Mouse (Mus musculus) layer of hippocampus, adult 9-11 months (tissue): ENCODE results near the gene Snta1.
"Not testable (repeated sequence)": the region's sequence is repeated elsewhere in the genome, so short reads cannot be mapped to it uniquely, and the experiment has no call there.

Source experiments
- DNase-seq: peaks from one replicate; pipeline ENCODE4 v3.0.0; 2022

Gene Snta1

DNA sequence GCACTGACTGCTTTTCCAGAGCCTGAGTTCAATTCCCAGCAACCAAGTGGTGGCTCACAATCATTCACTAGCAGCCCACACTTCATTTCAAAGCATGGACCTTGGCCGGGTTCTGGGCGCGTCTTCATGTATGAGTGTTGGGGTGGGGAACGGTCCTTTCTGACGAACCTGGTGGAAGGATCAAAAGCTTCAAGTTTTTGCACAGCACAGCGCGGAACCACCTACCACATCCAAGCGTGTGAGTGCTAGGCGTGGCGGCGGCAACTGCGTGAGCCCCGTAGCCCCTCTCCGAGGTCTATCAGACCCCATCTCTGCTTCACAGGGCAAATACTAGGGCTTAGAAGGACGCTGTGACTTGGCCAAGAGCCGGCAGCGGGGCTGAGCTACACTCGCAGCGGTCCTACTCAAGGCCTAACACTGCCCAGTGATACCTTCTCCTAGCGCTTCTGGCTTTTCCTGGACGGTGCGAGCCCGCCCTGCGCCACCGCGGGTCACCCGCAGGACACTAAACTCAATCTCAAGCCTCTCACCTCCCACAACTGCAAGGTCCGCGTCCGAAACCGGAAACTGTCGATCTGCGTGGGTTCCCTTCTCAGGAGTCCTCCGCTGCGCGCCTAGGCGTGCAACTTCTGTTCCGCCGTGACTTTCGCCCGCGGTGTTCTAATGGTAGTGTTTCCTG lies 35.6 kb downstream of the Snta1 start:
- peak; percentile 70 for DNase-seq

GRCm38 (mm10) chr2:154367510-154367909 lies 40.4 kb downstream of the Snta1 start:
- DNase-seq: no peak

- not testable (repeated sequence) for DNase-seq
Observed at GRCm38 (mm10) chr2:154354000-154354425, 53.9 kb downstream of the Snta1 start.

- no peak for DNase-seq
Observed at GRCm38 (mm10) chr2:154348152-154348551, 59.7 kb downstream of the Snta1 start.

- DNase-seq: no peak
Observed at GRCm38 (mm10) chr2:154339356-154339755, 68.5 kb downstream of the Snta1 start.

DNA sequence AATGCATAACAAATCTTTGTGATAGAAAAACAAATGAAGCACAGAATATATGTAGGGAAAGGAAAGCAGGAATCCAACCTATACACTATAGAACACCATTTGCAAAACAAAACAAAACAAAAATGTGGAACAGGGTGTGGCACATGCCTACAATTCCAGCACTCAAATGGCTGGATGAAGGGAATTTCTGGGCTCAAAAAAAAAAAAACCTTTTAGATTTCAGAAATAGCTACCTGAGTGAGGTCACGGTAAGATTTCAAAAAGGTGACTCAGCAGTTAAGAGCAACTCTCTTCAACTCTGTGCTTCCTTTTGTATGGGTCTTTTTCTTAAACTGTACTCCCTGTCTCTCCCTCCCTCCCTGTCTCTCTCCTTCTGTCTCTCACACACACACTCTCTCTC lies 69.7 kb downstream of the Snta1 start:
- DNase-seq: no peak

DNA sequence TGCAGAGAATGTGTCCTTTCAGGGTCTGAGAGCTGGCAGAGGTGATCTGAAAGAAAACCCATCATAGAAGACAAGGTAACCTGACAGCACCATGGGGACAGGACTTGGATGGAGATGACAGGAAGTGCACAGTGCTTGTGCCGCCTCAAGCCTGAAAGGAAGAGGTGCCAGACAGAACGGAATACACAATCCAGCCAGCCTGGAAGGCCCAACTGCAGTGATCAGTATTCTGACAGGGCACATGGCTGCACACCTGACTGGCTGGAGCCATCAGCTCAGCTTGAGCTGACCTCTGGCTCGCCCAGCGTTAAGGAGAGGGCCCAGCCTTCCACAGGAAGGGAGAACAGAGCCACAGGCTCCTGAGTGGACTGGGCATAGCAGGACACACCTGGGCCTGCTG lies 72.3 kb downstream of the Snta1 start:
- DNase-seq: no peak

- no peak for DNase-seq
Observed at GRCm38 (mm10) chr2:154326852-154327251, 81.0 kb downstream of the Snta1 start.
